Mouse (Mus musculus) CH12.LX (cell line): ENCODE measurements at regions not wholly inside any gene's neighbourhood (a gene's known extent, or its start where the extent isn't known, plus 50 kb on each side); places are given as distances from the start of the nearest gene placed in this dataset.

Source experiments
- DNase-seq: peaks from one replicate; pipeline ENCODE4 v3.0.0-alpha.2; 2013; ENCODE audit errors: extremely low read depth
- H3K27ac ChIP-seq: 2 replicates; pipeline ENCODE4 v1.5.1; 2012; ENCODE audit warnings: low read depth, mild to moderate bottlenecking, control low read depth, moderate library complexity; ENCODE audit not compliant: insufficient read depth
- H3K27me3 ChIP-seq: replicated peaks from 2 replicates; pipeline ENCODE3; 2012; ENCODE audit warnings: inconsistent platforms
- H3K36me3 ChIP-seq, 2 experiments: replicated peaks in 1 of 2; 2 replicates each; pipeline versions ENCODE3 to v1.6.1; 2012; ENCODE audit warnings: inconsistent platforms in 1 of 2, low read length in 1 of 2, mild to moderate bottlenecking in 1 of 2, mixed read lengths in 1 of 2, moderate library complexity in 1 of 2; ENCODE audit not compliant: control insufficient read depth in 1 of 2, insufficient read depth in 1 of 2
- H3K4me1 ChIP-seq, 2 experiments: 2 replicates each; pipeline ENCODE4 v1.6.1; 2012; ENCODE audit warnings: inconsistent platforms in 1 of 2, moderate library complexity in 1 of 2; ENCODE audit not compliant: insufficient read depth in 2 of 2, control insufficient read depth in 1 of 2
- H3K4me2 ChIP-seq: 2 replicates; pipeline ENCODE4 v1.6.1; 2012; ENCODE audit warnings: low read depth, mild to moderate bottlenecking, control low read depth; ENCODE audit not compliant: poor library complexity, insufficient read depth, severe bottlenecking
- H3K4me3 ChIP-seq, 3 experiments: fragments of 150-350 bp in 1 of 3; sonication (generic) in 1 of 3; replicated peaks in 1 of 3; 2 replicates each; pipeline versions ENCODE3 to v1.5.1; 2011 to 2012; ENCODE audit warnings: low read depth in 2 of 3, low read length in 2 of 3, mild to moderate bottlenecking in 2 of 3, moderate library complexity in 2 of 3, control low read depth in 1 of 3, improper control_type of control experiment in 1 of 3, inconsistent platforms in 1 of 3, mixed read lengths in 1 of 3; ENCODE audit not compliant: poor library complexity in 1 of 3
- H3K79me2 ChIP-seq: replicated peaks from 2 replicates; pipeline ENCODE4 v1.6.1; 2012; ENCODE audit warnings: mild to moderate bottlenecking, moderate library complexity; ENCODE audit not compliant: control insufficient read depth, poor library complexity, insufficient read depth, severe bottlenecking; ENCODE audit errors: extremely low read depth
- H3K9ac ChIP-seq: 2 replicates; pipeline ENCODE4 v1.6.1; 2012; ENCODE audit warnings: low read depth, mild to moderate bottlenecking, control low read depth, moderate library complexity; ENCODE audit not compliant: insufficient read depth
- H3K9me3 ChIP-seq: replicated peaks from 2 replicates; pipeline ENCODE3; 2012; ENCODE audit warnings: low read length, inconsistent platforms, mixed read lengths
- EP300 ChIP-seq: IDR thresholded peaks from 2 replicates; pipeline ENCODE4 v1.6.1; 2011; ENCODE audit warnings: low read length, improper control_type of control experiment
- ETS1 ChIP-seq: conservative IDR thresholded peaks from 2 replicates; pipeline ENCODE4 v1.6.1; 2012; ENCODE audit warnings: low read depth, mild to moderate bottlenecking, inconsistent platforms, low read length, improper control_type of control experiment, moderate library complexity
- HCFC1 ChIP-seq: IDR thresholded peaks from 2 replicates; pipeline ENCODE4 v1.6.1; 2012; ENCODE audit warnings: low read depth, mild to moderate bottlenecking, inconsistent platforms, low read length, improper control_type of control experiment
- IRF4 ChIP-seq: IDR thresholded peaks from 2 replicates; pipeline ENCODE4 v1.6.1; 2014; ENCODE audit warnings: low read depth, mild to moderate bottlenecking, inconsistent platforms, low read length, improper control_type of control experiment
- JUN ChIP-seq: IDR thresholded peaks from 2 replicates; pipeline ENCODE4 v1.6.1; 2011; ENCODE audit warnings: low read depth, mild to moderate bottlenecking, low read length, improper control_type of control experiment, moderate library complexity; ENCODE audit not compliant: insufficient read depth
- JUND ChIP-seq: conservative IDR thresholded peaks from 2 replicates; pipeline ENCODE4 v1.6.1; 2011; ENCODE audit warnings: low read depth, low read length, improper control_type of control experiment
- KAT2A ChIP-seq: IDR thresholded peaks from 2 replicates; pipeline ENCODE4 v1.6.1; 2012; ENCODE audit warnings: low read length, improper control_type of control experiment, inconsistent platforms; ENCODE audit not compliant: insufficient replicate concordance
- MAFK ChIP-seq: IDR thresholded peaks from 2 replicates; pipeline ENCODE4 v1.6.1; 2011; ENCODE audit warnings: low read length, improper control_type of control experiment; ENCODE audit not compliant: insufficient replicate concordance
- MAZ ChIP-seq: IDR thresholded peaks from 2 replicates; pipeline ENCODE4 v1.6.1; 2012; ENCODE audit warnings: low read depth, mild to moderate bottlenecking, inconsistent platforms, low read length, improper control_type of control experiment, moderate library complexity
- MEF2A ChIP-seq: IDR thresholded peaks from 2 replicates; pipeline ENCODE4 v1.6.1; 2014; ENCODE audit warnings: low read depth, mild to moderate bottlenecking, inconsistent platforms, low read length, improper control_type of control experiment, borderline replicate concordance
- NRF1 ChIP-seq: IDR thresholded peaks from 2 replicates; pipeline ENCODE4 v1.6.1; 2014; ENCODE audit warnings: low read depth, mild to moderate bottlenecking, inconsistent platforms, low read length, improper control_type of control experiment, moderate library complexity
- PAX5 ChIP-seq: IDR thresholded peaks from 2 replicates; pipeline ENCODE4 v1.6.1; 2012; ENCODE audit warnings: low read length, inconsistent platforms, mixed read lengths
- RAD21 ChIP-seq: IDR thresholded peaks from 2 replicates; pipeline ENCODE4 v1.6.1; 2011; ENCODE audit warnings: low read depth, mild to moderate bottlenecking, low read length, improper control_type of control experiment, moderate library complexity
- SMC3 ChIP-seq: IDR thresholded peaks from 2 replicates; pipeline ENCODE4 v1.6.1; 2011; ENCODE audit warnings: low read depth, low read length, improper control_type of control experiment
- TCF12 ChIP-seq: IDR thresholded peaks from 2 replicates; pipeline ENCODE4 v1.6.1; 2014; ENCODE audit warnings: low read depth, mild to moderate bottlenecking, inconsistent platforms, low read length, improper control_type of control experiment
- USF1 ChIP-seq: IDR thresholded peaks from 2 replicates; pipeline ENCODE4 v1.6.1; 2014; ENCODE audit warnings: low read depth, mild to moderate bottlenecking, inconsistent platforms, low read length, improper control_type of control experiment
- ZNF384 ChIP-seq: IDR thresholded peaks from 2 replicates; pipeline ENCODE4 v1.6.1; 2012; ENCODE audit warnings: low read depth, low read length, improper control_type of control experiment, inconsistent platforms
- dilution Hi-C: fragments of 300-500 bp; cut with MboI; formaldehyde crosslinking; loops from 2 replicates; pipeline ENCODE4 v1.14.3; 2020; ENCODE audit warnings: low sequenced_read_pairs; ENCODE audit not compliant: extremely low pct_unique_long_range_greater_than_20kb, extremely low pct_ligation_motif_present
- in situ Hi-C: fragments of 300-500 bp; cut with MboI; formaldehyde crosslinking; loops from 3 replicates; pipeline ENCODE4 v1.14.3; 2019; ENCODE audit warnings: low sequenced_read_pairs, low pct_ligation_motif_present, low pct_unique_long_range_greater_than_20kb, mixed read lengths

DNA sequence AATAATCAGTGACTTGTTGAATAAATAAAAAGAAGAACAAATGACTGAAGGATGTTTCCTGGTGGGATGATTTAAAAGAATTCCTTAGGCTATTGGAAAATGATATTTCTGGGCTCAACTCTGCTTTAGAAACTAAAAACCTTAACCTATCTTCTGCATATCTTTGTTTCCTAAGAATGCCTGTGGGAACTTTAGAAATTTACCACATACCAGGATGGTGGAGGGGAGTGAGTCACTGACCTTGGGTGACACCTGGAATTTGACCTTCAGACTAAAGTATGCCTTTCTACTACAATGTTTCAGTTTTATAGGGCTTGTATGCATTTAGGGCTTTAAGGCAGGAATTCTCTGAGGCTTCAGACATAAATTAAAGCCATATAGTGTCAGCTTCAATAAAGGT is 972.3 kb downstream of the Ttll7 start:
- no peak for TF ChIP-seq ETS1
- TF ChIP-seq EP300: no peak
- no peak for TF ChIP-seq HCFC1
- TF ChIP-seq TCF12: no peak
- TF ChIP-seq SMC3: no peak
- no peak for TF ChIP-seq NRF1
- no peak for TF ChIP-seq MEF2A
- no peak for TF ChIP-seq JUN
- TF ChIP-seq PAX5: no peak
- no peak for TF ChIP-seq ZNF384
- TF ChIP-seq USF1: no peak
- TF ChIP-seq MAZ: no peak
- TF ChIP-seq, all 38 proteins: peak for 0
- no peaks in the 10 kb centered on the region for H3K36me3 ChIP-seq
- dilution Hi-C loops: no loop called here

DNA sequence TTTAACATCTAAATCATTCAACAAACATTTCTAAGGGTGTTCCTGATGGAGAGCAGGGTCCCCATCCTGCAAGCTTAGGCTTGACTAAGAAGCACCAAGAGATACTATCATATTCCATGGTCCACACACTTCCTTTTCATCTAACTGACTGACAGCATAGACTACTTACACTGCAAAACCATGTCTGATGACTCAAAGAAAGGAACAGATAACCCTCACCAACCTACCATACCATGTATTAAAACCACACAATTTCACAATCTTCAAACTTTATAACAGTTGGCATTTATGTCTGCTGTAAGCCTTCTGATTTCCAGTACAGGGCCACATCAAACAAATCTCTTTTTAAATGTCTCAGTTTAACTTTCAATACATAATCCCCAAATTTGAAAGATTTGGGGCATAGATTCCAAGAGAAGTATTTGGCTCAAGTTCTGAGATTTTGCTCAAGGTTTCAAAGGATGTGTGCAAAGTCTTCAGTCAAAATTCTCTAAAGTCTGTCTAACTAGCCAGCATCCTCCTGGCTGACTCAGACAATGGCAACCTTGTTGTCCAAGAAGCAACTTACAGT is 962.0 kb downstream of the Ttll7 start:
- H3K27ac ChIP-seq: no peak overlapping the region
- no peak overlapping the region for H3K9ac ChIP-seq
- TF ChIP-seq KAT2A (no peak), JUND (no peak), SMC3 (no peak), NRF1 (no peak), MAFK (no peak), RAD21 (no peak), IRF4 (no peak), JUN (no peak), HCFC1 (no peak)
- TF ChIP-seq, all 38 proteins: peak for 0
- Histone ChIP-seq H3K27me3 (no peaks in the 10 kb centered on the region), H3K4me1 (no peaks in the 10 kb centered on the region), H3K79me2 (no peaks in the 10 kb centered on the region), H3K36me3 (no peaks in the 10 kb centered on the region), H3K4me3 (no peak overlapping the region), H3K9me3 (no peaks in the 10 kb centered on the region), H3K4me2 (no peak overlapping the region)
- DNase-seq: no peak
- in situ Hi-C loops (no loop called here), dilution Hi-C loops (no loop called here)

More for the DNA sequence above, 972.3 kb downstream of the Ttll7 start:
- Histone ChIP-seq H3K4me3 (no peak overlapping the region), H3K79me2 (no peaks in the 10 kb centered on the region), H3K27ac (no peak overlapping the region), H3K4me1 (no peaks in the 10 kb centered on the region), H3K27me3 (no peaks in the 10 kb centered on the region), H3K9me3 (no peaks in the 10 kb centered on the region), H3K9ac (no peak overlapping the region), H3K4me2 (no peak overlapping the region)
- DNase-seq: no peak
- in situ Hi-C loops: no loop called here
